Mouse (Mus musculus) heart, adult 18-20 months (tissue): Measurements from ENCODE around the gene Trarg1. TPM values are rescaled to one million over a fixed set of nuclear protein-coding genes. Genes with fewer than 3 reads are reported as not detected.

Source experiments
- DNase-seq, 2 experiments: peaks; one replicate each; pipeline ENCODE4 v3.0.0; 2021 to 2022; ENCODE audit warnings: mixed read lengths in 1 of 2
- total RNA-seq, 2 experiments: library from RNA; stranded (reverse); gene quantifications; 2 replicates each; pipeline ENCODE4 v1.2.3; 2021

Gene Trarg1
- total RNA-seq, 2 experiments from 2014 or later, result 4.0 to 7.0 TPM

DNA sequence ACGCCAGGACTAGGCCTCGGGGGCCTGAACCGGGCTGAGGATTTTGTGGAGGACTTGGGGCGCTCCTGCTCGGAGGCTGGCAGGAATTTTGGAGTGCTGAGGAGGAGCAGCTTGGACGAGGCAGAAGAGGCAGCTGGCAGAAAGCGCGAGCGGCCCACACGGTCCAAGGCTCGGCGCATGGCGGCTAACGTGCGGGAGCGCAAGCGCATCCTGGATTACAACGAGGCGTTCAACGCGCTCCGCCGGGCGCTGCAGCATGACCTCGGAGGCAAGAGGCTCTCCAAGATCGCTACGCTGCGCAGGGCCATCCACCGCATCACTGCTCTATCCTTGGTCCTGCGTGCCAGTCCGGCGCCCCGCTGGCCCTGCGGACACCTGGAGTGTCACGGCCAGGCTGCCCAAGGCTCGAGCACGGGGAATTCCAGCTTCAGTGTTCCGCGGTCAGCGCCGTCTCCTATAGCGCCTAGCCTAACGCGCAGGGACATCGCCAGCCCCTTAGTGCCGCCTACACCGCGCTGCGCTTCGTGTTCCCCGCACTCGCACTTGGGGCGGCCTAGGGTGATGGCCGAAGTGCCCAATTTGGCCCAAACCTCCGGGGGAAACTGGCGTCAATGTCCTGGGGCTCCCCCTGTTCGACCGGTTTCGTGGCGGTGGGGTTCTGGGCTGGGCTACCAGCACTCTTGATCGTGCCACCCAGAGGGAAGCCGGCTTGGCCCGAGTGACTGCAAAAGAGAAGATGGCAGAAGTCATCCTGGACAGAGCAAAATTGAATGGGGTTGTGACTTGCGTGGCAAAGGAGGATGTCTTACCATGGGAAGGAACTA is 6.8 kb upstream of the Trarg1 start:
- DNase-seq, result no peak

DNA sequence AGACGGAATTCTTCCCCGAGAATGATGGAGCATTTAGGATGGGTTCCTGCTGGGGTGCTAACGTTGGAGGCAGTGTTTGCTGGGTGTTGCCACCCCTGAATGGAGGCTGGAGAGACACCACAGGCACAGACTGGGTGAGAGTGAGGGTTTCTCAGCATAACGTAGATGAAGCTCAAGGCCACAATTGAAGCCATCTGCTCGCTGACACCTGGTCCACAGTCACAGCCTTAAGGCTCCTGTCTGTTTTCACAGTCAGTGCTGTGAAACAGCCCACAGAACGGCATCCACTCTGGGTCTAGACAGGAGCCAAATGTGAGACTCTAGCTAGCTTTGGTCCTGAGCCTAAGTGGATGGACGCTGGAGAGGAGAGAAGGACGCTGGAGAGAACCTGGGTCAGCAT is 5.4 kb upstream of the Trarg1 start:
- DNase-seq, result no peak

DNA sequence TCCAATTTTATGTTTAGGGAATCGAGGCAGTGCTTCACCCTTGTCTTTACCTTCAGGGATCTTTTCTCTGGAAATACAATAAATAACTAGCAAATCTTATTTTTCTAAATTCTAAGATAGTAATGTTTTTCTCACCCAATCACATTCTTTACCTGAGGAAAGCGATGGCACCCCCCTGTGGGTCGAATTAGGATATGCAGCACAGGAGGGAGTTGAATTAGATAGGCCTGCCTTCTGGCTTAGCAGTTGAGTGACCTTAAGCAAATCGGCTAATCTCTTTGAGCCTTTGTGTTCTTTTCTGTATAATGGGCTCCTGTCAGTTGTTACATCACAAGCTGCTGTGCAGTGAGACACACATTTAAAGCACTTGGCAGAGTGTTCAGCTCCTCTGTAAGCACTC is 4.9 kb upstream of the Trarg1 start:
- DNase-seq, result no peak

DNA sequence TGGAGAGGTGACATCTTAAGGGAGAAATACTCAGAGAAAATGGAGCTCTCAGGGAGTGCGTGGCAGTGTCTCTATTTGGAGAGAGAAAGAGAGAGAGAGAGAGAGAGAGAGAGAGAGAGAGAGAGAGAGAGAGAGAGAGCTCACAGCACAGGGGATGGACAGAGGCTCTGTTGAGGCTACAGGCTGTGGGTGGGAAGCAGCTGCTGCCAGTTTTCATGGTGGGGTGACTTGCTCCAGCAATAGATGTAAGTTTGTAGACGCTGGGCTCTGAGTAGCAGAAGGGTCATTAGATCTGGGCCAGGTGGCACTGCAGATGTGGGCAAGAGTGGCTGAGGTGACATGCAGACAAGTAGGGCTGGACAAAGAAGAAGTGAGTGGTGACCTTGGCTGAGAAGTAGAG is 6.0 kb downstream of the Trarg1 start:
- DNase-seq, result no peak

DNA sequence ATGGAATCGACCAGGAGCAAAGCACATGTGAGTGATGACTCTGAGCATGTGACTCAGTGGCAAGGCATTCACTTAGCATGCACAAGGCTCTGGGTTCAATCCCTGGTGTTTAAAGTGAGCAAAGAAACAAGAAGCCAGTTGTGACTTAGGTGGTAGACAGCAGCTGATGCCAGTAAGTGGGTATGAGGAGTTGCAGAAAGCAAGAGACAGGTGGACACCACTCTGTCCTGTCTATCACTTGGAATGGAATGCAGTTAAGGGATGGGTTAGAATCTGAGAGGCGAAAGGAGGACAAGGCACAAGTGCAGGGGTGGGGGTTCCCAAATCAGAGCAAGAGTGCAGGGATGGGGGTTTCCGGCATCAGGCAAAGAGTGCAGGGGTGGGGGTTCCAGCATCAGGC is 12.5 kb downstream of the Trarg1 start:
- DNase-seq, result no peak

DNA sequence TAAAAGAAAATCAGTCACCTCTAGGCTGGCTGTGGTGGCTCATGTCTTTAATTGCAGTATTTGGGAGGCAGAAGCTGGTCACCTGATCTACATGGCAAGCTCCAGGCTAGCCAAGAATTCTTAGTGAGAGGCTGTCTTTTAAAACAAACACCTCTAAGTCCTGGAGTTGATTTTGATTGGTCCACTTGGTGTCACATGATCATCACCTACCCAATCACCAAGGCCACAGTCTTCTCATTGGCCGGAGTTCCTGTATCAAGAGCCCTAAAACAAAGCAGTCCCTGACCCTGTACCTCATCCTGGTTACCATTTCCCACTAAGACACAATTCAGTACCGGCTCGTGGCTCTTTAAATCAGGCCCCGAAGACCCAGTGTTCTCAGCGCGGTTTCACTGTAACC is 16.2 kb downstream of the Trarg1 start:
- DNase-seq, result no peak

DNA sequence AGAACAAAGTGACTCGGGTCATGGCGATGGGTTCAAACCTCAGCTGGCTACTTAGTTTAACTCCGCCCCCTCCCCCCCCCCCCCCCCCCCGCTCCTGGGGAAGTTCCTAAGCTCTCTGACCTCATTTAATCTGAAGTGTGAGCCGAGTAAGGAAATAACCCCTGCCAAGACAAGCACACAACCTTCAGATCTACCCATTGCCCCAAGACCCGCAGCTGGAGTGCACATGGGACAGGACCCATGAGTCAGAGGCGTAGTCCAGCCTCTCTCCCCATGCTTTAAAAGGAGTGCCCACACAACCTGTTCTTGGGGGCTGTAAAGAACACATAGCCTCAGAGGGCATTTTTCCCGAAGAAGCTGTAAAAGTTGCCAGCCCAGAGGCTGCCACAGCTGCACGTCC is 20.0 kb downstream of the Trarg1 start:
- DNase-seq, result peak in 1 of 2 experiments; percentile 48

DNA sequence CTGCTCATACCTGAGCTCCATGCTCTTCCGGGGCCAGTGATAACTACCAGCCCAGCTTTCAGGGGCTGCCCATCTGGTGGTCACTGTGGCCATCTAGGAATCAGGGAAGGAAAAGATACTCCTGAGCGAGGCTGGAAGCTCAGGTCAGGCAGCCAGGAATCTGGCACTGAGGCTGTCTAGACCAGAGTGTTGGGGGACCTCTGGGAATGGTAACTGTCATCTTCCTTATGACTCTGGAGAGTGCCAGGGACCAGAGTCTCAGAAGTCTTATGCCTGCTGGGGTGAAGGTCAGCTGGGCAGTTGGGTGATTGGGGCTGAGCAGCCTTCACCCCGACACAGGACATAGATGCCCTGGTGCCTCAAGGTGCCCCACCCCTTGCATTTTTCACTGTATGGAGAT is 28.0 kb downstream of the Trarg1 start:
- no peak for DNase-seq

DNA sequence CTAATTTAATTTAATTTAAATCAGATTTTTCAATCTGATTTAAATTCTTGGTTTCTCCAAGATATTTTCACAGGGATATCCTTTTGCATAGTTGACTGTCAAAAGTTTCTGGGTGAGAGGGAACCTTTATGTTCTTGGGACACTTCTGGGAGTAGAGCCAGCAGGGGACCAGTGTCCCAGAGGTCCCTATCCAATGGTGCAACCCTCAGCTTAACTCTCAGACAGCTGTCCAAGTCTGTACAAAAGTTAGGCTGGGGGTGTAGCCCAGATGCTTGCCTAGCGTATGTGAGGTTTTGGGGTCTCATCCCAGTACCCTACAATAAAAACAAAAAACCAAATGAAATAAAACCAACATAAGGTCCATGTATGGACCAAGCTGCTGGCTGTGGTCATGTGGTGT is 28.5 kb downstream of the Trarg1 start:
- DNase-seq, result peak in 1 of 2 experiments; percentile 60

DNA sequence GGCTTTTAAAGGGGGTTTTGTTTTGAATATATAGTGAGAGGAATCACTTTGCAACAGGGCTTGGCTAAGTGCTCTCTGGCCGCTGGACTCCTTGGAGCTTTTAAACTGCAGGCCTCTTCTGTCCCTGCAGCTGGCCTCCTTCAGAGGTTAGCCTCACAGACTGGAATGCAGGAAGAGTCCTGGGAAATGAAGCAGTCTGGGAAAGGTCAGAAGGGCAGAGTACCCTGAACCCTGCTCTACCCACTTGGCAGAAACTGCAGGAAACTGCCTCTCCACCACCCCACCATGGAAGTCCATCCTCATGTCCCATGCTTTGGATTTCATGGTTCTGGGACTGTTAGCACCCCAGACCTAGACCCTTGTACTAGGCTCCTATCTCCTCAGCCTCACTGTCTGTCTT is 29.3 kb downstream of the Trarg1 start:
- DNase-seq, result peak in 1 of 2 experiments; percentile 46

DNA sequence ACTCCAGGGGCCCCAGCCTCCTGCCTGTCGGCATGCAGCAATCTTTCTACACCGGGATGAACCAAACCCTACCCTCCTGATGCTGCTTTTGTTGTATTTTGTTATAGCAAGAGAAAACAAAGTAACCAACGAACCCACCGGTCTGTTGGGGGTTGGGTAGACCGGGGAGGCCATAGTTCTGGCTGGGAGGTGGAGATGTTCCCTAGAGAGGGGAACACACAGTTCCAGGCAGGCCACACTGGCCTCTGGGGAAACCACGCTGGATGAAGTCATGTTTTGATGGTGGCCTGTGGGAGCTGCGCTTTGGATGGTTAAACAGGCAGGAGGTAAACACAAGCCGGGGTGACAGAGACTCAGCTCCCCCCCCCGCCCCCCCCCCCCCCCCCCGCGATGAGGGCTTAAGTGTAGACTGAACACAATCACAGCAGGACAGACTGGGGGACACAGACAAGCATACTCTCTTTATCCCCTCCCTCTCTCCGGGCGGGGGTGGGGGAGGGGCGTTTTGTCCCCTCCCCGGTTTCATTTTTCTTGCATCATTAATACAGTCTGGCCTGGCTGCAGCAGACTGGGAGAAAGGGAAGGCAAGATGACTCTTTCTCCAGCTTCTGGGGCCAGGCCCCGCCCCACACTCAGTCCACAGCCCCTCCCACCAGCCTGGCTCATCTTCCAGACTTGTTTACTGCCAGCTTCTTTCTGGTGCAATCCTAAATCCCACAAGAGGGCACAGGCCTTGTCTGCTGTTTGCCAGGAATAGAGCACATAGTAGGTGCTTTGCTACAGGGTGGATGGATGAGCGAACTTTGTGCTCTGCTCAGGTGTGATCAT is 30.2 kb downstream of the Trarg1 start:
- DNase-seq, result peak; percentile 50 to 78

DNA sequence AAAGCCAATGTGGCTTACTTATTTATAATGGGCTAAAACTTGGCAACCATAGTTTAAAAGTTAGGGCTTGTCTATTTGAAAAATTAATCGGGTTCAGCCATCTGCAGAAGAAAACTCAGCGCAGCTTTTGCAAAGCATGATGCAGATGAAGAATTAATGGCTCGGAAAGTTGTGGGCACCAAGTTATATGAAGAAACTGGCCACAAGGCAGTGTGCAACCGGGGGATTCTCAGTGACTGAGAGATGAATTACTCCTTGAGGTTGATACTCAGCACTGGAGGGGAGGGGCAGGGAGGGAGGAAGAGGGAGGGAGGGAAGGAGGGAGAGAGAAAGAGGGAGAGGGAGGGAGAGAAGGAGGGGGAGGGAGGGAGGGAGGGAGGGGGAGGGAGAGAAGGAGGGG is 37.4 kb downstream of the Trarg1 start:
- no peak for DNase-seq

DNA sequence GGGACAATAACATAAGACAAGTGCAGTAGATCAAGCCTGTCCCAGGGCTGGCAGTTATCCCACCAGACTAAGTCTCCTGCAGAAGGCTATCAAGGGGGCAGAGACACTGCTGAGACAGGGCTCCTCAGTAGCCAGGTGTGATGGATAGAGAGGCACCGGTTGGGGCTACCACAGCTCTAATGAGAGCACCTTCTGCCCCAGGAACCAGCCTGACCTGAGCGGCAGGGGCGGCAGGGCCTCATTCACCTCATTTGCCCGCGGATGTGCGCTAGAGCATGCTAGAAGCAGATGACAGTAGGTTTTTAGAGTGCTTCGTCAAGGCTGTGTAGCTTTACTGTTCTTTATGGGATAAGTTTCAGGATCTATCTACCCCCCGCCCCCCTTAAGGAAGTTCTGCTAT is 44.3 kb downstream of the Trarg1 start:
- no peak for DNase-seq

DNA sequence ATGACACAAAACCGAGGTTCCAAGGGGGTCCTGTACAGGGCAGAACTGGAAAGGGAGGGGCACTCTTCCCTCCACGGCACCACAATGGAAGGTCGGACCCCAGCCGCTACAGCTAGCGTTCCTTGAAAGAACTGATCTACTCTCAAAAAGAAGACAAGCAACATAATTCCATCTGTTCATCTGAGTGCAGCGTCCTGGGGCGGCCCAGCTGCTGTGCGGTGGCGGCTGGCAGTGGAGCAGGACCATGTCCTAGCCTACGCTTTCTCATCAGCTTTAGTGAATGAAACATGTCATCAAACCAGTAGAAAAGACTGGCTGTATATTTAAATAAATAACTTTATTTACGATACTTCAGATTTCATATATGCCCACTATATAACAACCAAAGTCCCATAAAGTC is 48.5 kb downstream of the Trarg1 start:
- DNase-seq, result no peak

DNA sequence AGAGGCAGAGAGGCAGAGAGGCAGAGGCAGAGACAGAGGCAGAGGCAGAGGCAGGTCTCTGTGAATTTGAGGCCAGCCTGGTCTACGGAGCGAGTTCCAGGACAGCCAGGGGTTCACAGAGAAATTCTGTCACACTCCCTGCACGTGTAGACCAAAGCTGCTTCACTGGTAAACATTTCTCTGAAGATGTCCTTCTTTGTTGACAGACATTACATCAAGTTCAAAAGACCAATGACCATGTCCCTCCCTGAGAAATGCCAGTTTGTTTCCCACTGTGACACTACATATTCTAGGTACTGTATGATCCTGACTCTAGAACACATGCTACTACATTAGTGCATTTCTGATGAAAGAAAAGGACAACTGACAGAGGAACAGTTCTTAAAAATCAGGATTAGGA is 51.0 kb downstream of the Trarg1 start:
- no peak for DNase-seq

DNA sequence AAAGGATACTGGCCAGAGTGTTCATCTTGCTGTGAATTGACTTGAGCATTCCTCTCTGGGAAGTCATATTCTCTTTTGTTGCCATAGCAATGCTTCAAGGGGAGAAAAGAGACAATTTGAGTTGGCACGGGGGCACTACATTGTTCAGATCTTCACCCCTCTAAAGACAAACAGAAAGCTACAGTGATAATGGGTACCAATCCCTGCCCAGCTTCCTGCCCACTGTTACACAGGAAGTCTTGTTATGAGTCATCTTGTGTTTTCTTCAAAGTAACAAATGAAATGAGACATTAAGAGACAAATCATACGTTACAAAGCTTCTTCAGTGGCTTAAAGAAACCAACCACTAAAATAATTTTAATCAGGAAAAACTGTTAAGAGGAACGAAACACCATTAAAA is 55.0 kb downstream of the Trarg1 start:
- no peak for DNase-seq

DNA sequence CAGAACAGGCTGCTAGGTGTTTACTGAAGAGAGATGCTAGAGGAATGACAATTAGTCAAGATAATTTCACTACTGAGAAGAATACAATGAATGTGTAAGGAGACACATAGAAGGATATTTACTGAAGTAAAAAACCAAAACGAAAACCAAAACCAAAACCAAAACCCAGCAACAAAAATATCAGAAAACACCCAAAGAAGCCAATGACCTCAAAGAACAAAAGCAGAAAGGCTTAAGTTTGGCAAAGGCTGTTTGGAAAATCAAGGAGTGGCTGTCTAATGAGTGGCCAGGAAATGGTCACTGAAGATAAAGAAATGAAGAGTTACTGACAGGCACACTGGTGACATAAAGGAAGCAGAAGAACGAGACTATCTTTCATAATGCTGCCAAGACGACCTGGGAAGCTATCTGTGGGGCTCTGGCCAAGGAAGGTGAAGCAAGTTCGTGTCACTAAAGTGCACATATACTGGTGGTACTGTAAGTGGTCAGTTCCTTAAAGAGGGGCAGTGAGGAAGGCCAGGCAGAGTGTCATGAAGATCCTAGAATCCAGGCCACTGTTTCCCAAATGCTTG is 56.2 kb downstream of the Trarg1 start:
- DNase-seq, result no peak

DNA sequence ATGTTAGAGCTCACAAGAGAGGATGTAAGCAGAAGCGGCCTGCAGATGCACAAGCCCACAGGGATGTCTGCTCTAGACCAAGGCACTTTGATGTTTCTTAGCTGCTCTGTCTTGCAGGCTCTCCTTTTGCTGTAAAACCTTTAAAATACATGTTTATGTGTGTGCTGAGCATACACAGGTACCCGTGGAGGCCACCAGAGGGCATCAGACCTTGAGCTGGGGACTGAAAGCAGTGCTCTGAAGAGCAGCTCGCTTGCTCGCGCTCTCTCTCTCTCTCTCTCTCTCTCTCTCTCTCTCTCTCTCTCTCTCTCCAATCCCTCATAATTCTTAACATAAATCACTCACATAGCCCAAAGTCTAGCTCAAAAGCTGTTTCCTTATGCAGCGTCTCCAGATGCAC is 59.5 kb downstream of the Trarg1 start:
- DNase-seq, result no peak

DNA sequence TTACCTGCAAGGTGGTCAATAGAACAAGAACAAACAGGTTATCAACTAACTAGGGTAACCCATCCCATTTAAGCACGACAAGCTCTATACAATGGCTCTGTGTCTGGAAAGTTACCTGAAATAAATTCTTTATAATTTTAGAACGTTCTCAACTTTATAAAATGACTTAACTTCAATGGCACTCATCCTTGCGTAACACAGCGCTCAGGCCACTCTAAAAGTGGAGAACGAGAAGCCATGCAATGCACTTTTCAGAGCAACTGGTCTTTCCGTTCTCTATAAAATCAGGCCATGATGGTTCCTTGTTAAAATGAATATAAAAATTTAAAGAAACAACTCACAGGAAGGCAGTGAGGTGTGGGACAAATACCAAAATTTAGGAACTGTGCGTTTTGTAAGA is 62.9 kb downstream of the Trarg1 start:
- no peak for DNase-seq

DNA sequence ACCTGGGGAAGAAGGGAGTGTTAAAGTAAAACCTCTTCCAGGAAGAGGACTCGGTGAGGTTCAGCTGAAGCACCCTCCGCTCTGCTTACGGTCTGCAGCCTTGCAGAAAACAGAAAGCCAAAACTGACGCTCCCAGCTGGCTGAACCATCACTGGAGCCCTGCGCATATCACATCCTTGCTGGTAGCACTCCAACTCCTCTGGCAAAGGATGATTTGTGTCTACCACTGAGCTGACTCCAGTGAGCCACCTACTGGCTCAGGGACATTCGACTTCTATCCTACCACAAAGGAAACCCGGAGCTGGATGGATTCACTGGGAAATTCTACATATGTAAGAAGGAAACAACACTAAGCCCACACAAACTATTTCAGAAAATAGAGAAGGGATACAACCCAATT is 64.9 kb downstream of the Trarg1 start:
- peak; percentile 75 to 79 for DNase-seq

DNA sequence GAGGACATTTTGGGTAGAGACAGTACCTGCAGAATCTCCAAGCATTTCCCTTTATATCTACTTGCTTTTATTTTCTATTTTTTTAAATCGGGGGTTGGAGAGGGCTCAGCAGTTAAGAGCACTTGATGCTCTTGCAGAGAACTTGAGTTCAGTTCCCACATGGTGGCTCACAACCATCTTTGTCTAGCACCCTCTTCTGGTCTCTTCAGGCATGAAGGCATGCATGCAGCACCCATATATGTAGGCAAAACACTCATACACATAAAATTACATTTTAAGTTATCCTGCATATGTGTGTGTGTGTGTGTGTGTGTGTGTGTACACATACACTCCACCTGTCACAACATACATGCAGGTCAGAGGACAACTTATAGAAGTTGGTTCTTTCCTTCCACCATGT is 66.3 kb downstream of the Trarg1 start:
- DNase-seq, result no peak
